Mouse (Mus musculus): ENCODE measurements around the gene Enpp7.
A peak's percentile ranks its signal among the peaks of the same experiment; 100 is the strongest.

The Enpp7 gene

GRCm38 (mm10) chr11:119035686-119036165, 47.7 kb downstream of the Enpp7 start:
- DNase-seq (ENCODE audit: extremely low spot score): peak; percentile 58

- no peak for DNase-seq (ENCODE audit: extremely low spot score)
Measured at GRCm38 (mm10) chr11:119036447-119036846, 48.5 kb downstream of the Enpp7 start.

GRCm38 (mm10) chr11:119036934-119037779, 49.2 kb downstream of the Enpp7 start:
- DNase-seq (ENCODE audit: extremely low spot score): peak; percentile 71

- DNase-seq (ENCODE audit: extremely low spot score): peak; percentile 52
Measured at GRCm38 (mm10) chr11:119037780-119038401, 49.9 kb downstream of the Enpp7 start.

- DNase-seq (ENCODE audit: extremely low spot score): no peak
Measured at GRCm38 (mm10) chr11:119038744-119039484, 50.9 kb downstream of the Enpp7 start.

GRCm38 (mm10) chr11:119039732-119040512, 51.9 kb downstream of the Enpp7 start:
- DNase-seq (ENCODE audit: extremely low spot score): peak; percentile 28

GRCm38 (mm10) chr11:119040600-119041324, 52.8 kb downstream of the Enpp7 start, which contains the start of gene Cbx8:
Gene Cbx8 (minus strand): TSS chr11:119040969.
- peak; percentile 99 for DNase-seq (ENCODE audit: extremely low spot score)

- no peak for DNase-seq (ENCODE audit: extremely low spot score)
Measured at GRCm38 (mm10) chr11:119041325-119041716, 53.3 kb downstream of the Enpp7 start.

GRCm38 (mm10) chr11:119041750-119042465, 53.9 kb downstream of the Enpp7 start:
- DNase-seq (ENCODE audit: extremely low spot score): no peak

Data from embryo, embryonic 9.5 days (tissue).